Mouse (Mus musculus) retina, postnatal 7 days (tissue): ENCODE results near the gene Mog.
"Not testable (repeated sequence)": the region's sequence is repeated elsewhere in the genome, so short reads cannot be mapped to it uniquely, and the experiment has no call there.

Experiments used
- DNase-seq: peaks from one replicate; pipeline ENCODE4 v3.0.0-alpha.2; 2012; ENCODE audit warnings: low read depth, low spot score

The Mog gene

GRCm38 (mm10) chr17:36995448-36995847 lies 27.8 kb downstream of the Mog start:
- no peak for DNase-seq

GRCm38 (mm10) chr17:36994528-36994927 lies 28.7 kb downstream of the Mog start:
- DNase-seq: no peak

GRCm38 (mm10) chr17:36993770-36994325 lies 29.4 kb downstream of the Mog start:
- DNase-seq: no peak

- no peak for DNase-seq
Measured at GRCm38 (mm10) chr17:36992336-36993104, 30.7 kb downstream of the Mog start.

- not testable (repeated sequence) for DNase-seq
Measured at GRCm38 (mm10) chr17:36990630-36991029, 32.6 kb downstream of the Mog start.

- DNase-seq: no peak
Measured at GRCm38 (mm10) chr17:36989437-36989836, 33.8 kb downstream of the Mog start, which contains the start of gene H2-M5. TSS of gene H2-M5 (minus strand) at chr17:36989537.

- DNase-seq: no peak
Measured at GRCm38 (mm10) chr17:36988475-36988874, 34.7 kb downstream of the Mog start.

- DNase-seq: no peak
Measured at GRCm38 (mm10) chr17:36982253-36983155, 40.7 kb downstream of the Mog start.

GRCm38 (mm10) chr17:36981845-36982244 lies 41.4 kb downstream of the Mog start:
- DNase-seq: no peak

- no peak for DNase-seq
Measured at GRCm38 (mm10) chr17:36981221-36981813, 41.9 kb downstream of the Mog start, which contains the start of gene 2410137M14Rik. TSS of gene 2410137M14Rik (minus strand) at chr17:36981237.

- no peak for DNase-seq
Measured at GRCm38 (mm10) chr17:36973271-36973787, 49.9 kb downstream of the Mog start.

GRCm38 (mm10) chr17:36972791-36973190 lies 50.4 kb downstream of the Mog start:
- no peak for DNase-seq

- no peak for DNase-seq
Measured at GRCm38 (mm10) chr17:36971172-36971850, 51.9 kb downstream of the Mog start.

- no peak for DNase-seq
Measured at GRCm38 (mm10) chr17:36970316-36970890, 52.8 kb downstream of the Mog start.

GRCm38 (mm10) chr17:36966875-36967274 lies 56.3 kb downstream of the Mog start:
- DNase-seq: no peak

- DNase-seq: no peak
Measured at GRCm38 (mm10) chr17:36961125-36961524, 62.1 kb downstream of the Mog start.
